Mouse (Mus musculus) lung, adult 2 months (tissue): Measurements from ENCODE around the gene Efna3. TPM values are rescaled to one million over a fixed set of nuclear protein-coding genes. Genes with fewer than 3 reads are reported as not detected.

Experiments
- DNase-seq: peaks from one replicate; pipeline ENCODE4 v3.0.0; 2022
- H3K4me1 ChIP-seq: fragments of 200-500 bp; 2 replicates; pipeline ENCODE4 v1.6.1; 2011; ENCODE audit warnings: low read length; ENCODE audit not compliant: control insufficient read depth, insufficient read depth
- H3K4me3 ChIP-seq: fragments of 200-500 bp; replicated peaks from 2 replicates; pipeline ENCODE3; 2011; ENCODE audit warnings: low read depth, mild to moderate bottlenecking, control low read depth, low read length; ENCODE audit errors: extremely low read depth
- CTCF ChIP-seq: fragments of 200-500 bp; IDR thresholded peaks from 2 replicates; pipeline ENCODE4 v1.5.1; 2011; ENCODE audit warnings: mild to moderate bottlenecking, low read length, control low read depth; ENCODE audit not compliant: insufficient read depth
- POLR2A ChIP-seq: fragments of 200-500 bp; IDR thresholded peaks from 2 replicates; pipeline ENCODE4 v1.6.1; 2011; ENCODE audit warnings: low read depth, mild to moderate bottlenecking, control low read depth, low read length, borderline replicate concordance; ENCODE audit errors: extremely low read depth
- WGBS: fragments of 180-500 bp; shearing (Covaris S2); methylation state at CpG from one replicate; pipeline ENCODE4 v1.1.7; 2018; 5-methylcytosine and 5-hydroxymethylcytosine counted together
- polyA plus RNA-seq: library from polyadenylated mRNA; depleted of rRNA; stranded (reverse); fragments of >200 nt; gene quantifications from 2 replicates; pipeline ENCODE4 v1.2.3, GENCODE M21; 2012

Efna3 gene
- polyA plus RNA-seq, 1 experiment = 20.3 TPM

- TF ChIP-seq POLR2A = no peak
- no peak for TF ChIP-seq CTCF
- H3K4me3 ChIP-seq = no peak overlapping the region
- peaks cover 21% of the 10 kb centered on the region; the same call in 1 of the 2 replicates for H3K4me1 ChIP-seq
- no peak for DNase-seq
- WGBS = 33% methylated on average over 21 of the region's 21 CpGs
Observed at GRCm38 (mm10) chr3:89318971-89319590, 3.7 kb downstream of the Efna3 start.

- H3K4me3 ChIP-seq = no peak overlapping the region
- TF ChIP-seq POLR2A (no peak), CTCF (no peak)
- H3K4me1 ChIP-seq = peaks cover 24% of the 10 kb centered on the region
- no peak for DNase-seq
- WGBS = 72% methylated on average over 8 of the region's 8 CpGs
Observed at GRCm38 (mm10) chr3:89318316-89318715, 4.4 kb downstream of the Efna3 start.

- 59% methylated on average over 6 of the region's 6 CpGs for WGBS
- no peak for DNase-seq
- TF ChIP-seq CTCF (no peak), POLR2A (no peak)
- peaks cover 24% of the 10 kb centered on the region for H3K4me1 ChIP-seq
- H3K4me3 ChIP-seq = no peak overlapping the region
Observed at GRCm38 (mm10) chr3:89317246-89317645, 5.5 kb downstream of the Efna3 start.

- TF ChIP-seq POLR2A (no peak), CTCF (peak; percentile 96)
- no peak overlapping the region for H3K4me3 ChIP-seq
- peak; percentile 81 for DNase-seq
- WGBS = 1% methylated on average over 4 of the region's 4 CpGs
- peaks cover 22% of the 10 kb centered on the region for H3K4me1 ChIP-seq
Observed at GRCm38 (mm10) chr3:89316833-89317232, 5.9 kb downstream of the Efna3 start.

- H3K4me3 ChIP-seq = no peak overlapping the region
- peaks cover 18% of the 10 kb centered on the region for H3K4me1 ChIP-seq
- WGBS = 10% methylated on average over 40 of the region's 40 CpGs
- peak; percentile 44 for DNase-seq
- no peak for TF ChIP-seq POLR2A
- TF ChIP-seq CTCF = no peak
Observed at GRCm38 (mm10) chr3:89315930-89316831, 6.6 kb downstream of the Efna3 start.

GRCm38 (mm10) chr3:89315195-89315929, 7.4 kb downstream of the Efna3 start:
- TF ChIP-seq CTCF (peak; percentile 89), POLR2A (peak; percentile 32; the same call in 1 of the 2 replicates)
- DNase-seq = peak; percentile 81
- peaks cover 14% of the 10 kb centered on the region for H3K4me1 ChIP-seq
- WGBS = 6% methylated on average over 25 of the region's 26 CpGs
- peak overlapping the region; percentile 25 for H3K4me3 ChIP-seq

GRCm38 (mm10) chr3:89314791-89315190, 8.0 kb downstream of the Efna3 start:
- no peak for TF ChIP-seq CTCF
- TF ChIP-seq POLR2A = no peak
- Histone ChIP-seq H3K4me3 (no peak overlapping the region), H3K4me1 (peaks cover 14% of the 10 kb centered on the region)
- peak; percentile 57 for DNase-seq
- WGBS = 29% methylated on average over 2 of the region's 2 CpGs

- DNase-seq = peak; percentile 62
- Histone ChIP-seq H3K4me3 (no peak overlapping the region), H3K4me1 (peaks cover 14% of the 10 kb centered on the region)
- TF ChIP-seq CTCF = no peak
- no peak for TF ChIP-seq POLR2A
- WGBS = 45% methylated on average over 5 of the region's 5 CpGs
Observed at GRCm38 (mm10) chr3:89314340-89314739, 8.4 kb downstream of the Efna3 start.

- H3K4me3 ChIP-seq = no peak overlapping the region
- peak; percentile 60 for DNase-seq
- 5% methylated on average over 9 of the region's 9 CpGs for WGBS
- H3K4me1 ChIP-seq = 0 out of 2 replicates have a peak, but pooled peaks cover 2% of the 10 kb centered on the region
- TF ChIP-seq CTCF (peak; percentile 91), POLR2A (no peak)
Observed at GRCm38 (mm10) chr3:89308089-89308488, 14.7 kb downstream of the Efna3 start.
